Mouse (Mus musculus): ENCODE measurements at regions not wholly inside any gene's neighbourhood (a gene's known extent, or its start where the extent isn't known, plus 50 kb on each side); places are given as distances from the start of the nearest gene placed in this dataset.
"Not testable (repeated sequence)": the region's sequence is repeated elsewhere in the genome, so short reads cannot be mapped to it uniquely, and the experiment has no call there.

DNA sequence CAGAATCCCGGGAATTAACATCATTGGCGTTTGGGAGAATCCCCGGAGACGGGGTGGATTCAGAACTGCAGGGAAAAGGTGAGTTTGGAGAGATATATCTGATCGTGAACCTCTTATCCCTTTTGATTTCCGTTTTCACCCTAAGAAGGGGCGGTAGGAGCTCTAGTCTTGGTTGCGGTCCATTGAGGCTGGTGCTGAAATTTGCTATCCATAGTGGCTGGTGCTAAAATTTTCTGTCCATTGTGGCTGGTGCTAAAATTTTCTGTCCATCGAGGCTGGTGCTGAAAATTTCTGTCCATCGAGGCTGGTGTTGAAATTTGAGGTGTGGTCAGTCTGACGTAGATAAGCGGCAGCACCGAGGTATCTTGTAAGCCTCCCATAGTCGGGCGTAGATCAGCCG, 834.1 kb upstream of the Snrpn start:
- ATAC-seq; H3K9me3 ChIP-seq (ENCODE audit: low read length); DNase-seq; H3K27ac ChIP-seq (ENCODE audit: low read depth, low read length); H3K4me3 ChIP-seq (ENCODE audit: low read depth, low read length); H3K9ac ChIP-seq; H3K36me3 ChIP-seq (ENCODE audit: insufficient read depth); H3K4me1 ChIP-seq (ENCODE audit: insufficient read depth); H3K4me2 ChIP-seq (ENCODE audit: low read depth); H3K27me3 ChIP-seq (ENCODE audit: insufficient read depth, low read length): not testable (repeated sequence)
- WGBS: 83% methylated on average over 16 of the region's 16 CpGs

DNA sequence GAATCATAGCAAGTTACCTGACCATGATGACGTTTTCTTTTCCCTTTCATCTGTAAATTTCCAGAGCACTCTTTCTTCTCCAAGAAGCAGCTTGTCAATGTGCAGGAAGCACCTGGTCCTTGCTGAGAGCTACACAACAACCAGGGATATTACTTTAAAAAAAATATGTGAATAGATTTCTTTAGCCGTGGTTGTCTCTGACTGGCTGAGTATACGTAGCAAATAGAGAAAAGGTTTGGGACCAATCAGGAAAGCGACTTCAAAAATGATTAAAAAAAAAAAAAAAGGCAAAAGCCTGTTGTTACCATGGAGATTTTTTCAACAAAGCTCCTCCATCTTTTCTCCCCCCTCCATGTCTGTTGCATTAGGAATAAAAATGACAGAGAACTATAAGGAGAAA, 821.2 kb upstream of the Snrpn start:
- no peaks in the 10 kb centered on the region for H3K27me3 ChIP-seq (ENCODE audit: insufficient read depth, low read length)
- H3K27ac ChIP-seq (ENCODE audit: low read depth, low read length): 0 out of 2 replicates have a peak overlapping the region, but pooled peaks have one; percentile 40
- no peak for TF ChIP-seq CTCF (IDR thresholded peaks at IDR 0.05; ENCODE audit: low read depth)
- 55% methylated on average over 4 of the region's 4 CpGs for WGBS
- H3K4me1 ChIP-seq (ENCODE audit: insufficient read depth): no peaks in the 10 kb centered on the region
- 0 out of 2 replicates have a peak overlapping the region, but pooled peaks have one; percentile 2 for H3K9ac ChIP-seq
- H3K9me3 ChIP-seq (ENCODE audit: low read length): no peaks in the 10 kb centered on the region
- no peaks in the 10 kb centered on the region for H3K36me3 ChIP-seq (ENCODE audit: insufficient read depth)
- H3K4me3 ChIP-seq (ENCODE audit: low read depth, low read length): peak overlapping the region; percentile 21; the same call in 1 of the 2 replicates
- ATAC-seq: peak; percentile 82
- peak overlapping the region; percentile 10 for H3K4me2 ChIP-seq (ENCODE audit: low read depth)
- DNase-seq: peak; percentile 16

DNA sequence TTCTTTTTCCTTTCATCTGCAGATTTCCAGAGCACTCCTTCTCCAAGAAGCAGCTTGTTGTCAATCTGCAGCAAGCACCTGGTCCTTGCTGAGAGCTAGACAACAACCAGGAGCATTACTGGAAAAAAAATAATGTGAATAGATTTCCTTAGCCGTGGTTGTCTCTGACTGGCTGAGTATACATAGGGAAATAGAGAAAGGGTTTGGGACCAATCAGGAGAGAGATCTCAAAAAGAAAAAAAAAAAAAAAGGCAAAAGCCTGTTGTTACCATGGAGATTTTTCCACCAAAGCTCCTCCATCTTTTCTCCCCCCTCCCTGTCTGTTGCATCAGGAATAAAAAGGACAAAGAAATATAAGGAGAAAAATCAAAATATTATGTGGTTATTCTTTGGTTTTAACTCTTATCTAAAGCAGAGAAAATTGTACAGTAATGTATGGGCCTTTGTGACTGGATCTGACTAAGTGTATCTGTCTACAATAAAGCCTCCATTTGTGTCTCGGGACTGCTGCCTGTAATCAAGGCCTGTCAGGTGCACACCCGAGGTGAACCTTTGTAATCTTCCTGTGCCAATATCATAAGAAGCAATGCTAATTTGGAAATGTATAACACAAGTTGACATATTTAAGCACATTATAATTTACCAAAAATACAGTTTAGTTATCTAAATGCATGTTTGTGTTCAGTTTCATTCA, 799.9 kb upstream of the Snrpn start:
- Histone ChIP-seq H3K4me2 (ENCODE audit: low read depth) (peak overlapping the region; percentile 20), H3K36me3 (ENCODE audit: insufficient read depth) (no peaks in the 10 kb centered on the region), H3K4me3 (ENCODE audit: low read depth, low read length) (peak overlapping the region; percentile 27), H3K9ac (no peak overlapping the region), H3K27ac (ENCODE audit: low read depth, low read length) (no peak overlapping the region), H3K27me3 (ENCODE audit: insufficient read depth, low read length) (no peaks in the 10 kb centered on the region), H3K4me1 (ENCODE audit: insufficient read depth) (no peaks in the 10 kb centered on the region), H3K9me3 (ENCODE audit: low read length) (no peaks in the 10 kb centered on the region)
- peak; percentile 96 for ATAC-seq
- TF ChIP-seq CTCF (IDR thresholded peaks at IDR 0.05; ENCODE audit: low read depth): no peak
- DNase-seq: peak; percentile 38
- 50% methylated on average over 3 of the region's 3 CpGs for WGBS

Data from forebrain, postnatal 0 days (tissue).